Mouse (Mus musculus): ENCODE data around the gene 1190002N15Rik. TPM values are rescaled to one million over a fixed set of nuclear protein-coding genes. Genes with fewer than 3 reads are reported as not detected.

The 1190002N15Rik gene
- total and polyA plus RNA-seq, 2 experiments = 10.0 to 21.8 TPM

DNA sequence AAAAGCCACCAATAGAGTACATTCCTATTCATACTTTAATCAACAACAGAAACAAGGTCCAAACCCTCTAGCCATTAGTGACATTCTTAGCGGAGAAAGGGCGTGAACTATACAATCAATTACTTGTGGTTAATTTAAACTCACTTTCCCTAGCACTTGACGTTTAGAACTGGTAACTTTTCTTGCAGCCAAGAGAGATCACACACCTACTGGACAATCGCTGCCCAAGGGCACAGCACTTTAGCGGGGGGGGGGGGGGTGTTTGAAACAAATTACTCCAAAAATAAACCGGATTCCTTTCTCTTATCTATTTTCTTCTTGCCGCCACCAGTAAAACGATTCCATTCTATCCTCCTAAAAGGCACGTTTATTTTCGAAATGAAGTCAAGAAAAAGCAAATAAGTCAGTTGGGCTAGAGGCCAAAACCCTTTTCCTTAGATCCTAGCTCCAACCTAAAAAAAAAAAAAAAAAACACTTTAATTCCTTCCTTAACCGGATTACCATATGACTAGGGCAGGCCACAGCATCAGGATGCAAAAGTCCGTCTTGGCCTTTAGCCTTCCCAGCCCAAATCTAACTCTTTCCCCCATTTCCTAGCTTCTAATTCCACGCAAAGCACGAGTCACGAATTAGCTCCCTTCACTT lies 1.5 kb downstream of the 1190002N15Rik start:
- Histone ChIP-seq H3K4me3 (ENCODE audit: insufficient read depth, low read depth, low read length) (peak overlapping the region; percentile 90), H3K27ac (replicated peaks; ENCODE audit: insufficient read depth, low read depth, low read length) (peak overlapping the region; percentile 89), H3K36me3 (ENCODE audit: control insufficient read depth, insufficient read depth, low read length) (no peaks in the 10 kb centered on the region), H3K4me1 (ENCODE audit: control insufficient read depth, insufficient read depth, low read length) (peaks cover 16% of the 10 kb centered on the region), H3K79me2 (ENCODE audit: control insufficient read depth, insufficient read depth, low read length) (peaks cover 11% of the 10 kb centered on the region; the same call in 1 of the 2 replicates), H3K9ac (ENCODE audit: low read depth, low read length) (peak overlapping the region; percentile 90), H3K27me3 (ENCODE audit: control insufficient read depth, insufficient read depth, low read length) (no peaks in the 10 kb centered on the region)
- WGBS = 1% methylated on average over 15 of the region's 15 CpGs
- peak; percentile 56 for DNase-seq (ENCODE audit: extremely low read depth, low read depth, low spot score)
- TF ChIP-seq CTCF (IDR thresholded peaks at IDR 0.05; ENCODE audit: low read depth, low read length) = no peak

DNA sequence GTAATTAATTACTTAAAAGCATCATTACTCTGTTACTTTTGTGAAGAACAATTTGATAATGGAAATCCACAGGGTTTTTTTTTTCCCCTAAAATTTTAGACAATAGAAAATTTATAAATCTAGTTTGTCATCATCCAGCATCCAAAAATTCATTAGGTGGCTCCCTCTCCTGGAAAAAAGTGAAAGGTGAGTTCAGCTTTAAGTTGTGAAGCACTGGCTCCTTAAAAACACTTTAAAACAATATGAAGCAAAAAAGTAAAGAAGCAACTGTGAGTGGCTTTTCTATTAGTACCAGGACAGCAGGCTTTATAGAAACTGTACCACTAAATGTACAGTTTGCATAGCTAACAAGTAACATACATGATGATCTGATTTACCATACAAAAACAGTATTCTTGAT lies 3.1 kb downstream of the 1190002N15Rik start:
- Histone ChIP-seq H3K9ac (ENCODE audit: low read depth, low read length) (no peak overlapping the region), H3K4me3 (ENCODE audit: insufficient read depth, low read depth, low read length) (no peak overlapping the region), H3K27me3 (ENCODE audit: control insufficient read depth, insufficient read depth, low read length) (no peaks in the 10 kb centered on the region), H3K79me2 (ENCODE audit: control insufficient read depth, insufficient read depth, low read length) (peaks cover 19% of the 10 kb centered on the region; the same call in 1 of the 2 replicates), H3K36me3 (ENCODE audit: control insufficient read depth, insufficient read depth, low read length) (no peaks in the 10 kb centered on the region), H3K27ac (replicated peaks; ENCODE audit: insufficient read depth, low read depth, low read length) (no peak overlapping the region), H3K4me1 (ENCODE audit: control insufficient read depth, insufficient read depth, low read length) (peaks cover 18% of the 10 kb centered on the region)
- DNase-seq (ENCODE audit: extremely low read depth, low read depth, low spot score) = peak; percentile 51
- TF ChIP-seq CTCF (IDR thresholded peaks at IDR 0.05; ENCODE audit: low read depth, low read length) (no peak), POLR2A (IDR thresholded peaks at IDR 0.05; ENCODE audit: extremely low read depth, insufficient read depth, low read length) (no peak)

DNA sequence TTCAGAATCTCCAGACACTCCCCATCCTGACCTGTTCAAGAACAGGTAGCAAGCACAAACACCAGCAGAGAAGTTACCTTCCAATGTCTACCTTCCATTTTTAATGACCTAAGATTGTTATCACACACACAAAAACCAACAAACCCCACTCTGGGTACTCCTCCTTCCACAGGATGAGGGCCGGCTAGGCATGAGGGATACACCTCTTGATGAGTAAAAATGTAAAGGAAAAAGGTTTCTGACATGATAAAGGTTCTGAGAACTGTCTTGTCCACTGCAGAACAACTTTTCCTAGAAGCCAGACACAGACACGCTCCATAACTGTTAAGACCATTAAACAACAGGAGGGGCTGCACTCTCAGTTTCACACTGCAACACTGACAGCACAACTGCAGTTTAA lies 3.7 kb downstream of the 1190002N15Rik start:
- DNase-seq (ENCODE audit: extremely low read depth, low read depth, low spot score) = peak; percentile 24
- H3K9ac ChIP-seq (ENCODE audit: low read depth, low read length) = peak overlapping the region; percentile 41
- TF ChIP-seq POLR2A (IDR thresholded peaks at IDR 0.05; ENCODE audit: extremely low read depth, insufficient read depth, low read length) (no peak), CTCF (IDR thresholded peaks at IDR 0.05; ENCODE audit: low read depth, low read length) (no peak)
- no peak overlapping the region for H3K4me3 ChIP-seq (ENCODE audit: insufficient read depth, low read depth, low read length)
- WGBS = 32% methylated on average over 2 of the region's 2 CpGs
- H3K27me3 ChIP-seq (ENCODE audit: control insufficient read depth, insufficient read depth, low read length) = no peaks in the 10 kb centered on the region
- H3K4me1 ChIP-seq (ENCODE audit: control insufficient read depth, insufficient read depth, low read length) = peaks cover 18% of the 10 kb centered on the region
- no peak overlapping the region for H3K27ac ChIP-seq (replicated peaks; ENCODE audit: insufficient read depth, low read depth, low read length)
- H3K79me2 ChIP-seq (ENCODE audit: control insufficient read depth, insufficient read depth, low read length) = peaks cover 19% of the 10 kb centered on the region; the same call in 1 of the 2 replicates
- H3K36me3 ChIP-seq (ENCODE audit: control insufficient read depth, insufficient read depth, low read length) = no peaks in the 10 kb centered on the region

- peak; percentile 61 for DNase-seq (ENCODE audit: extremely low read depth, low read depth, low spot score)
- H3K9ac ChIP-seq (ENCODE audit: low read depth, low read length) = no peak overlapping the region
- H3K27me3 ChIP-seq (ENCODE audit: control insufficient read depth, insufficient read depth, low read length) = no peaks in the 10 kb centered on the region
- WGBS = 6% methylated on average over 4 of the region's 4 CpGs
- no peak overlapping the region for H3K27ac ChIP-seq (replicated peaks; ENCODE audit: insufficient read depth, low read depth, low read length)
- no peak overlapping the region for H3K4me3 ChIP-seq (ENCODE audit: insufficient read depth, low read depth, low read length)
- H3K79me2 ChIP-seq (ENCODE audit: control insufficient read depth, insufficient read depth, low read length) = peaks cover 19% of the 10 kb centered on the region; the same call in 1 of the 2 replicates
- H3K4me1 ChIP-seq (ENCODE audit: control insufficient read depth, insufficient read depth, low read length) = peaks cover 16% of the 10 kb centered on the region
- TF ChIP-seq CTCF (IDR thresholded peaks at IDR 0.05; ENCODE audit: low read depth, low read length) (no peak), POLR2A (IDR thresholded peaks at IDR 0.05; ENCODE audit: extremely low read depth, insufficient read depth, low read length) (no peak)
- no peaks in the 10 kb centered on the region for H3K36me3 ChIP-seq (ENCODE audit: control insufficient read depth, insufficient read depth, low read length)
These were observed 4.2 kb downstream of the 1190002N15Rik start for GRCm38 (mm10) chr9:94533641-94534040.

DNA sequence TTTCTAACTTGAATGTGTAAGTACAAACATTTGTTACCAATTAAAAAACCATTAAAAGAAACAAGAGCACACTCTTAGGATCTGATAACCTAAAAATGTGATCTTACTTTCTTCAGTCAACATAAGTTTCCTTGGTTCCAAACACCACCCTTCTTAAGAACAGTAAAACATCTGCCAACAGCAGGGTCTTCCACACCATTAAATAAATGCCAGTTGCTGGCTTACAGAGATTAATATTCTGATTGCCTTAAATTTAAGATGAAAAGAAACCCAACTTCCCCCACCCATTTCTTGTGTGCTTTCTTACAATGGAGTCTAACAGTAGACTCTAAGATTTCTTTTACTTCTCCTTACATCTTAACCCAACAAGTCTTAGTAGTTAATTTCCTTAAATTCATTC lies 7.9 kb downstream of the 1190002N15Rik start:
- DNase-seq (ENCODE audit: extremely low read depth, low read depth, low spot score) = no peak
- peaks cover 25% of the 10 kb centered on the region; the same call in 1 of the 2 replicates for H3K79me2 ChIP-seq (ENCODE audit: control insufficient read depth, insufficient read depth, low read length)
- TF ChIP-seq POLR2A (IDR thresholded peaks at IDR 0.05; ENCODE audit: extremely low read depth, insufficient read depth, low read length) = no peak
- TF ChIP-seq CTCF (IDR thresholded peaks at IDR 0.05; ENCODE audit: low read depth, low read length) = no peak
- no peak overlapping the region for H3K27ac ChIP-seq (replicated peaks; ENCODE audit: insufficient read depth, low read depth, low read length)
- H3K4me3 ChIP-seq (ENCODE audit: insufficient read depth, low read depth, low read length) = no peak overlapping the region
- no peak overlapping the region for H3K9ac ChIP-seq (ENCODE audit: low read depth, low read length)
- H3K27me3 ChIP-seq (ENCODE audit: control insufficient read depth, insufficient read depth, low read length) = no peaks in the 10 kb centered on the region
- peaks cover 16% of the 10 kb centered on the region for H3K4me1 ChIP-seq (ENCODE audit: control insufficient read depth, insufficient read depth, low read length)
- H3K36me3 ChIP-seq (ENCODE audit: control insufficient read depth, insufficient read depth, low read length) = no peaks in the 10 kb centered on the region

GRCm38 (mm10) chr9:94529146-94529746 lies 8.6 kb downstream of the 1190002N15Rik start:
- peak; percentile 22 for DNase-seq (ENCODE audit: extremely low read depth, low read depth, low spot score)
- Histone ChIP-seq H3K4me3 (ENCODE audit: insufficient read depth, low read depth, low read length) (no peak overlapping the region), H3K79me2 (ENCODE audit: control insufficient read depth, insufficient read depth, low read length) (peaks cover 22% of the 10 kb centered on the region; the same call in 1 of the 2 replicates), H3K9ac (ENCODE audit: low read depth, low read length) (no peak overlapping the region), H3K27me3 (ENCODE audit: control insufficient read depth, insufficient read depth, low read length) (no peaks in the 10 kb centered on the region), H3K36me3 (ENCODE audit: control insufficient read depth, insufficient read depth, low read length) (peaks cover 2% of the 10 kb centered on the region), H3K27ac (replicated peaks; ENCODE audit: insufficient read depth, low read depth, low read length) (no peak overlapping the region), H3K4me1 (ENCODE audit: control insufficient read depth, insufficient read depth, low read length) (peaks cover 14% of the 10 kb centered on the region)
- TF ChIP-seq POLR2A (IDR thresholded peaks at IDR 0.05; ENCODE audit: extremely low read depth, insufficient read depth, low read length) (no peak), CTCF (IDR thresholded peaks at IDR 0.05; ENCODE audit: low read depth, low read length) (no peak)
- WGBS = 55% methylated on average over 1 of the region's 1 CpGs
